Mouse (Mus musculus) liver, adult 2 months (tissue): ENCODE data around the gene Ccar1.

Source experiments
- CTCF ChIP-seq: fragments of 200-500 bp; IDR thresholded peaks from 2 replicates; pipeline ENCODE4 v1.5.1; 2011; ENCODE audit warnings: low read depth, low read length, control low read depth
- POLR2A ChIP-seq: fragments of 200-500 bp; IDR thresholded peaks from 2 replicates; pipeline ENCODE4 v1.6.1; 2011; ENCODE audit warnings: low read length, control low read depth; ENCODE audit not compliant: insufficient read depth; ENCODE audit errors: extremely low read depth

DNA sequence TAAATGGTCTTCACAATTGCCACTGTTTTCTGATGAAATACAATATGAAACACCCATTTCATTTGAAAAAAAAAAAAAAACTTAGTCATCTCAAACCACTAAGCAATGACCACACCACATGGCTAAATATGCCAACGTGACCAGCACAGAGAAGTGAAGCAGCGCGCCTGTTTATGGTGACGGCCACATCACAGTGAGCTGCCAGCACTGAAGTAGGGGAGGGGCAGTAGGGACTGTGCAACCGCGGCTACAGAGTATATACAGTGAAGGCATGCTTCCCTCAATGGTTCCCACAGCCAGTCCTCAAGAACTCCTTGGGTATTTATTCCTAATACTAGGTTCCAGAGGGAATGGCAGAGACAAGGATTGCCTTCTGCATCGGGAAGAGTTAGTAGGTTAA is 16.2 kb upstream of the Ccar1 start:
- TF ChIP-seq CTCF, result no peak
- no peak for TF ChIP-seq POLR2A
